Mouse (Mus musculus): ENCODE measurements at regions not wholly inside any gene's neighbourhood (a gene's known extent, or its start where the extent isn't known, plus 50 kb on each side); places are given as distances from the start of the nearest gene placed in this dataset.

DNA sequence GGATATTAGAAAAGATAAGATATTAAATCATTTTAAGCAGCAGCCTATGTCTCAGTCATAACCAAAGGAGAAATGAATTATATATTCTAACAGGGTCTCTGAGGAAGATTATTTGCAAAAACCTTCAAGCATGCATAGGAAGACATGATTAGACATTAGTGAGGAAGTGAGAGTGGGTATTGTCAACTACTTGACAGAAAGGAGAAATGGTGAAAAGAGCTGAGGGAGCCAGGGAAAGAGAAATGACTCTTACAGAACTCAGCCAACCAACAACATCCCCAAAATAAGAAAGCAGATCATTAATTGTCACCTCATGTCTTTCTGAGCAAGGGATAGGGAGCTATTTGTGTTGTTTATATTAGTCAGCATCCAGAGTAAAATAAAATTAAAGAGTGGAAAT lies 554.3 kb downstream of the Efna5 start:
- TF ChIP-seq EP300 (IDR thresholded peaks at IDR 0.05; ENCODE audit: insufficient read depth, low read depth, low read length) (no peak), CTCF (IDR thresholded peaks at IDR 0.05; ENCODE audit: low read depth, low read length) (no peak), POLR2A (IDR thresholded peaks at IDR 0.05; ENCODE audit: insufficient read depth, low read length) (no peak)
